Mouse (Mus musculus) liver, embryonic 18 days (tissue): Measurements from ENCODE around the gene Skp1a. TPM values are rescaled to one million over a fixed set of nuclear protein-coding genes. Genes with fewer than 3 reads are reported as not detected.

ENCODE experiments used
- polyA plus RNA-seq: library from polyadenylated mRNA; depleted of rRNA; stranded (reverse); fragments of >200 nt; gene quantifications from 2 replicates; pipeline ENCODE4 v1.2.3, GENCODE M21; 2012; rRNA removed

The Skp1a gene
- polyA plus RNA-seq, result 54.1 and 59.6 TPM in 2 replicates

GRCm38 (mm10) chr11:52231606-52232541, at the start of gene Skp1a:
Skp1a (plus strand) TSS chr11:52231995.

GRCm38 (mm10) chr11:52213887-52214286, 17.9 kb upstream of the Skp1a start, which contains the start of gene Olfr1371:
Olfr1371 (minus strand) TSS chr11:52213987.

GRCm38 (mm10) chr11:52282774-52283595, 51.2 kb downstream of the Skp1a start, which contains the start of gene Tcf7:
Tcf7 (minus strand) TSS chr11:52283014.

Other genes with a start within 250 kb of the Skp1a start
- gene Ube2b, start 231.2 kb upstream of the Skp1a start, polyA plus RNA-seq, result 72.0 and 88.8 TPM in 2 replicates
- gene Cdkl3, start 227.8 kb upstream of the Skp1a start, polyA plus RNA-seq, result 0.63 and 0.64 TPM in 2 replicates
- gene Ppp2ca, start 133.3 kb upstream of the Skp1a start, polyA plus RNA-seq, result 21.6 and 22.3 TPM in 2 replicates
- gene Olfr1373, start 86.5 kb upstream of the Skp1a start, polyA plus RNA-seq, result not detected in 2 replicates
- not detected in 2 replicates for gene Olfr1371, start 18.0 kb upstream of the Skp1a start, polyA plus RNA-seq
- gene Tcf7, start 51.0 kb downstream of the Skp1a start, polyA plus RNA-seq, result 1.4 TPM in 2 replicates
- 69.0 and 70.0 TPM in 2 replicates for gene Vdac1, start 128.9 kb downstream of the Skp1a start, polyA plus RNA-seq
- gene 9530068E07Rik, start 164.4 kb downstream of the Skp1a start, polyA plus RNA-seq, result 64.2 and 68.1 TPM in 2 replicates